Mouse (Mus musculus): ENCODE results near the gene Fam171a2. TPM values are rescaled to one million over a fixed set of nuclear protein-coding genes. Genes with fewer than 3 reads are reported as not detected.

Fam171a2 gene
- polyA plus RNA-seq, 1 experiment from 2014 or later: 10.6 TPM

DNA sequence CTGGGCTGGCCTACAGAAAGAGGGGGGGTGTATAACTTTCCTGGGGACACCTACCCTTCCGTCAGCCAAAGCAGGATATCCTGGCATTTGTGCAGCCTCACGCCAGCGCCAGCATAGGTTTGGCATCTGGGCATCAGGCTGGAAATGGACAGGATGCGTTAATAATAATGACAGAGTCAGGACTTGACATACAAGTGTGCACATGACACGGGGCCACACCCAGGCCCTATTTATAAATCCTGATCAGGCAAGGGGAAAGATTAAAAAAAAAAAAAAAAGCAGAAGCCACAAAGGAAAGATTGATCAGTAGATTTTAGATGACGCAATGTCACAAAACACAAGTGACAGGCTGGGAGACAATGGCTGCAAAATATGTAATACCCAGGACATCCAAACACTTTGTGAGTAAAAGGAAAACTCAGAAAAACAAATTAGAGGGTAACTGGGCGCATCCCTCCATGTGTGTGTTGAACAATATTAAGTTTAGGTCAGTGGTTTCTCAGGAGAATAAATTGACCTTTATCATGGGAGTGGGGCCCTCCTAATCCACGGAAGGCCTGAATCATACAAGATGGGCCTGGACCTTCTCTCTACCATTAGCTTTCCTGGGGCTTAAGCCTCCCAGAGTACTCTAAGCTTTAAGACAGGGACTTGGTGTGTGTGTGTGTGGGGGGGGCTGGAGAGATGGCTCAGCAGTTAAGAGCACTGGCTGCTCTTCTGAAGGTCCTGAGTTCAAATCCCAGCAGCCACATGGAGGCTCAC, 21.7 kb downstream of the Fam171a2 start:
- Histone ChIP-seq H3K4me2 (no peak overlapping the region), H3K27ac (ENCODE audit: low read depth, low read length) (no peak overlapping the region), H3K9ac (ENCODE audit: low read length) (no peak overlapping the region), H3K4me1 (ENCODE audit: control insufficient read depth, insufficient read depth, low read length) (peaks cover 4% of the 10 kb centered on the region), H3K4me3 (ENCODE audit: low read depth, low read length) (no peak overlapping the region), H3K36me3 (ENCODE audit: control insufficient read depth, insufficient read depth, low read length) (no peaks in the 10 kb centered on the region), H3K9me3 (ENCODE audit: control insufficient read depth, low read length) (no peaks in the 10 kb centered on the region), H3K27me3 (ENCODE audit: control insufficient read depth, insufficient read depth, low read length) (no peaks in the 10 kb centered on the region)
- 87% methylated on average over 8 of the region's 8 CpGs for WGBS
- ATAC-seq (ENCODE audit: low FRiP score): no peak
- no peak for DNase-seq (ENCODE audit: low spot score, missing footprints)

DNA sequence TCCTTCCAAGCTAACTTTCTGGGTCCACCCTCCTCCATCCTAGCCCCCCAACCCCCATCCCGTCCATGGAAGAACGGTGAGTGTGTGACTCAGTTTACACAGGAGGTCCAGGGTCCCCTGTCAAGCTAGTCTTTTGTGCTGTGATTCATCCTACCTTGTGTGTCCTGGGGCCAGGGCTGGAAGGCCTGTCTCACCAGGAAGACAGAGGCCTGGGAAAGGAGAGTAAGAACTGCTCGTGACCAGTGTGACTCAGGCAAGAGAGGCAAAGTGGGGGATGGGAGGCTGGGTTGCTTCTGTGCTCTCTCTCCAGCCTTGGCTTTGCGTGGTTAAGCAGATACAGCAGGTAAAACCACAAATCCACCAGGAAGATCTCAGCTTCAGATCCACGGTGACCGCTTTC, 22.8 kb downstream of the Fam171a2 start:
- H3K27me3 ChIP-seq (ENCODE audit: control insufficient read depth, insufficient read depth, low read length): no peaks in the 10 kb centered on the region
- ATAC-seq (ENCODE audit: low FRiP score) (no peak), DNase-seq (ENCODE audit: low spot score, missing footprints) (no peak)
- H3K4me1 ChIP-seq (ENCODE audit: control insufficient read depth, insufficient read depth, low read length): no peaks in the 10 kb centered on the region; the same call in 1 of the 2 replicates
- no peak overlapping the region for H3K9ac ChIP-seq (ENCODE audit: low read length)
- WGBS: 72% methylated on average over 6 of the region's 6 CpGs
- no peak overlapping the region for H3K27ac ChIP-seq (ENCODE audit: low read depth, low read length)
- no peaks in the 10 kb centered on the region for H3K36me3 ChIP-seq (ENCODE audit: control insufficient read depth, insufficient read depth, low read length)
- H3K4me2 ChIP-seq: no peak overlapping the region
- H3K4me3 ChIP-seq (ENCODE audit: low read depth, low read length): no peak overlapping the region
- H3K9me3 ChIP-seq (ENCODE audit: control insufficient read depth, low read length): no peaks in the 10 kb centered on the region; the same call in 1 of the 2 replicates

DNA sequence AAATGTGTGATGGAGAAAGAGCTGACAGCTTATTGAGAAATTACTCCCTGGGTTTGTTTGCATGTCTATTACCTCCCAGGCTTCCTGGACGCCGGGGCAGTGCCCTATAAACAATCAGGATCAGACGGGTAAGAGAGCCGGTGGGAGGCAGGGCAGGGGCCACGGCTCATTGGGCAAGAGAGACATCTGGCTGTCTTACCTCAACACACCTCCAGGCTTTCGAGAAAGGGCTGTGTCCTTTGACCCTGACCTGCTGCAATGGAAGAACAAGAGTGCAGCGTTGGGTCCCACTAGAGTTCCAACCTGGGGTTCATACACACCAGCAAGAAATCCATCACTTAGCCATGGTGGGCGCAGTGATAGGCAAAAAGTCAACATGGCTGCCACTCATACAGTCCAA, 25.9 kb downstream of the Fam171a2 start:
- DNase-seq (ENCODE audit: low spot score, missing footprints) (no peak), ATAC-seq (ENCODE audit: low FRiP score) (no peak)
- Histone ChIP-seq H3K9me3 (ENCODE audit: control insufficient read depth, low read length) (no peaks in the 10 kb centered on the region; the same call in 1 of the 2 replicates), H3K4me1 (ENCODE audit: control insufficient read depth, insufficient read depth, low read length) (no peaks in the 10 kb centered on the region), H3K4me2 (no peak overlapping the region), H3K27ac (ENCODE audit: low read depth, low read length) (no peak overlapping the region), H3K36me3 (ENCODE audit: control insufficient read depth, insufficient read depth, low read length) (no peaks in the 10 kb centered on the region), H3K27me3 (ENCODE audit: control insufficient read depth, insufficient read depth, low read length) (no peaks in the 10 kb centered on the region), H3K4me3 (ENCODE audit: low read depth, low read length) (no peak overlapping the region), H3K9ac (ENCODE audit: low read length) (no peak overlapping the region)
- 56% methylated on average over 8 of the region's 8 CpGs for WGBS

DNA sequence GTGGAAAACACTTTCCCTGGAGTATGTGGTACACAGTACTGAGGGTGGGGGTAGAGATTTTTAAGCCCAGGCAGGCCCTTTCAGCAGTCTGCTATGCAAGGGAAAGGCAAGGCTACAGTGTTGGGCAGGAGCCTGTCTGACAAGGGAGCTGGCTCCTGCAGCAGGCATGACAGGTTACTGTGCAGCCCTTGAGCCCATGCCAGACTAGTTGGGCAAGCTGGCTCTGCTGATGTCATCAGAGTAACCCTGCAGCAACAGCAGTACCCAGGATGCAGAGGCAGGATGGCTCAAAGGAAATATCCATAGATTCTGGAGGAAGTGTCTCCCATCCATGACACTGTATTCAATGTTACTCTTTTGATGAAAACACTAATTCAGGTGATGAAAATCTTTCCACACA, 28.6 kb downstream of the Fam171a2 start:
- DNase-seq (ENCODE audit: low spot score, missing footprints): peak; percentile 78
- Histone ChIP-seq H3K27ac (ENCODE audit: low read depth, low read length) (no peak overlapping the region), H3K27me3 (ENCODE audit: control insufficient read depth, insufficient read depth, low read length) (no peaks in the 10 kb centered on the region), H3K36me3 (ENCODE audit: control insufficient read depth, insufficient read depth, low read length) (no peaks in the 10 kb centered on the region), H3K4me2 (no peak overlapping the region), H3K4me1 (ENCODE audit: control insufficient read depth, insufficient read depth, low read length) (no peaks in the 10 kb centered on the region), H3K9ac (ENCODE audit: low read length) (no peak overlapping the region), H3K9me3 (ENCODE audit: control insufficient read depth, low read length) (no peaks in the 10 kb centered on the region; the same call in 1 of the 2 replicates), H3K4me3 (ENCODE audit: low read depth, low read length) (no peak overlapping the region)
- no peak for ATAC-seq (ENCODE audit: low FRiP score)

DNA sequence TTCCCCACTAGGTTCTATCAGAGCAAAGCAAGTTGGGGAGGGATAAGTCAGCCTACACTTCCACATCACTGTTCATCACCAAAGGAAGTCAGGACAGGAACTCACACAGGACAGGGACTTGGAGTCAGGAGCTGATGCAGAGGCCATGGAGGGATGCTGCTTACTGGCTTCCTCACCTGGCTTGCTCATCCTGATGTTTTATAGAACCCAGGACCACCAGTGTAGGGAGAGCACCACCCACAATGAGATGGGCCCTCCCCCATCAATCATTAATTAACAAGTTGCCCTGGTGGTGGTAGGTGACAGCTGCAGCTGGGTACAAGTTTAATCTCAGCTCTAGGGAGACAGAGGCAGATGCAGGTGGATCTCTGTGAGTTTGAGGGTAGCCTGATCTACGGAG, 30.3 kb downstream of the Fam171a2 start:
- WGBS: 86% methylated on average over 1 of the region's 1 CpGs
- Histone ChIP-seq H3K4me1 (ENCODE audit: control insufficient read depth, insufficient read depth, low read length) (no peaks in the 10 kb centered on the region), H3K9me3 (ENCODE audit: control insufficient read depth, low read length) (no peaks in the 10 kb centered on the region; the same call in 1 of the 2 replicates), H3K27me3 (ENCODE audit: control insufficient read depth, insufficient read depth, low read length) (no peaks in the 10 kb centered on the region), H3K9ac (ENCODE audit: low read length) (no peak overlapping the region), H3K36me3 (ENCODE audit: control insufficient read depth, insufficient read depth, low read length) (no peaks in the 10 kb centered on the region), H3K4me3 (ENCODE audit: low read depth, low read length) (no peak overlapping the region), H3K27ac (ENCODE audit: low read depth, low read length) (no peak overlapping the region), H3K4me2 (no peak overlapping the region)
- ATAC-seq (ENCODE audit: low FRiP score) (no peak), DNase-seq (ENCODE audit: low spot score, missing footprints) (peak; percentile 75)

DNA sequence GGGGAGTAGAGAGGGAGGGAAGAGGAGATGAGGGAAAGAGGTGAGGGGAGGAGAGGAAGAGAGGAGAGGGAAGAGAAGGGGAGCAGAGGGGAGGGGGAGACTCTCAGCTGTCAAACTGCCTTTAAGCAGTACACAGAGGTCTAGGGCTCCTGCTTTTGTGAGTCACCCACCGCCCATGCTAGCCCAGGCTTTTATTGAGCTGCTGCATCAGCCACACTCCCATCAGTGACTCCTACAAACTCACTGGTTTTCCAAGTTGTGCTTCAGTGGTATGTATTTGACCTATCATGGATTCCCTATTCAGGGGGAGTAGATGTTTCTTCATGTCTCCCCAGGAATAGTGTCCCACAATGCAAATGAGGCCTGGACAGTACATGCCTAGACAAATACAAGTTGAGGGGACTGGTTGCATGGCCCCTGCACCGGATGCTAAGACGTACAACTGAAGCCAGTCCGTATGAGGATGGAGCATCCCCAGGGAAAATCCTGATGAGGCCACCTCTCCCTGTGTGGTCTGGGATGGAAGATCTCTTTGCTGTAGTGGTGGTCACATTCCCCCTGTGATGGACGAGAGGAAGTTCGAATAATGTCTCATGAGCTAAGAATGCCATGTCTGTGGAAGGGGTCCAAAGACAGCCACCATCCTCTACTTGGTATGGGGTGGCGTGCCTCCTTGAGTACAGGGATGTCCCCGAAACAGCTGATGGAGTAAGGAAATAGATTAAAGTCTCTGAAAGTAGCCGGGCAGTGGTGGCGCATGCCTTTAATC, 32.3 kb downstream of the Fam171a2 start:
- Histone ChIP-seq H3K4me3 (ENCODE audit: low read depth, low read length) (no peak overlapping the region), H3K9me3 (ENCODE audit: control insufficient read depth, low read length) (no peaks in the 10 kb centered on the region; the same call in 1 of the 2 replicates), H3K36me3 (ENCODE audit: control insufficient read depth, insufficient read depth, low read length) (no peaks in the 10 kb centered on the region), H3K9ac (ENCODE audit: low read length) (no peak overlapping the region), H3K4me2 (no peak overlapping the region), H3K27ac (ENCODE audit: low read depth, low read length) (no peak overlapping the region), H3K4me1 (ENCODE audit: control insufficient read depth, insufficient read depth, low read length) (no peaks in the 10 kb centered on the region), H3K27me3 (ENCODE audit: control insufficient read depth, insufficient read depth, low read length) (no peaks in the 10 kb centered on the region)
- ATAC-seq (ENCODE audit: low FRiP score) (no peak), DNase-seq (ENCODE audit: low spot score, missing footprints) (no peak)
- WGBS: 77% methylated on average over 10 of the region's 10 CpGs

DNA sequence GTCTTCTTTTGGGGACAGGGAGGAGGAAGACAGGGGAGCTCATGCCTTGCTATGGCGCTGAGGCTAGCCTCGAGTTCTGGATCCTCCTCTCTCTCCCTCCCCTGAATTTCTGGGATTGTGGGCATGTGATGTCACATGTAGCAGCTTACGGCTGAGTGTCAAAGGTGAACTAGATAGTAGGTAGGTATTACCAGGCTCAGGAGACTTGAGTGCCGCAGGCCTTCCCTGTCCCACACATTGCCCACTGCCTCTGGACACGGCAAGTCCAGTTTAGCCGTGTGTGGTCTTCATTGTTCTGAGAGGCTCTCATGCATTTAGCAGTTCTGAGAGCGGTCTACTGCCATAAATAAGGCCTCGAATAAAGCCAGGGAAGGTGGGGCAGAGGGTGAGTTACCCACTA, 34.4 kb downstream of the Fam171a2 start:
- Histone ChIP-seq H3K27ac (ENCODE audit: low read depth, low read length) (no peak overlapping the region), H3K9me3 (ENCODE audit: control insufficient read depth, low read length) (no peaks in the 10 kb centered on the region), H3K4me1 (ENCODE audit: control insufficient read depth, insufficient read depth, low read length) (no peaks in the 10 kb centered on the region; the same call in 1 of the 2 replicates), H3K9ac (ENCODE audit: low read length) (no peak overlapping the region), H3K4me3 (ENCODE audit: low read depth, low read length) (no peak overlapping the region), H3K4me2 (no peak overlapping the region), H3K36me3 (ENCODE audit: control insufficient read depth, insufficient read depth, low read length) (no peaks in the 10 kb centered on the region), H3K27me3 (ENCODE audit: control insufficient read depth, insufficient read depth, low read length) (no peaks in the 10 kb centered on the region)
- ATAC-seq (ENCODE audit: low FRiP score) (no peak), DNase-seq (ENCODE audit: low spot score, missing footprints) (no peak)
- WGBS: 77% methylated on average over 8 of the region's 8 CpGs

DNA sequence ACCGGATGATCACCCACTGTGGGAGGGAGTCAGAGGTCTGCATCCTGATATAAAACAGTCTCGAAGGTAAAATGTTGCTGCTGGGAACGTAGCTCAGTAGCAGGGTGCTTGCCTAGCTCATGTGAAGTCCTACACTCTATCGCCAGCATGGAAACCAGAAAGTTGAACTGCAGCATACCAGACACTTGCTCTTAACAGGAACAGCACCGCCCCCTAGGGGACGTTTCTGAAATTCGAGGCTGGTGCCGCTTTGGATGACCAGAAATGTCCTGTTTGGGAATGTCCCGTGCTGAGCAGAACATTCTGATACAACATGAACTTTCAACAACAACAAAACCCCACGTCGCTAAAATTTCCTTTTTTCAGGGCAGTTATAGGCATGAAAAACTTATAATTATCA, 35.8 kb downstream of the Fam171a2 start:
- DNase-seq (ENCODE audit: low spot score, missing footprints) (peak; percentile 99), ATAC-seq (ENCODE audit: low FRiP score) (no peak)
- Histone ChIP-seq H3K4me1 (ENCODE audit: control insufficient read depth, insufficient read depth, low read length) (peaks cover 5% of the 10 kb centered on the region), H3K27me3 (ENCODE audit: control insufficient read depth, insufficient read depth, low read length) (no peaks in the 10 kb centered on the region), H3K9me3 (ENCODE audit: control insufficient read depth, low read length) (no peaks in the 10 kb centered on the region), H3K4me2 (no peak overlapping the region), H3K36me3 (ENCODE audit: control insufficient read depth, insufficient read depth, low read length) (no peaks in the 10 kb centered on the region), H3K9ac (ENCODE audit: low read length) (no peak overlapping the region), H3K27ac (ENCODE audit: low read depth, low read length) (no peak overlapping the region; the same call in 1 of the 2 replicates), H3K4me3 (ENCODE audit: low read depth, low read length) (no peak overlapping the region)
- 9% methylated on average over 11 of the region's 11 CpGs for WGBS

DNA sequence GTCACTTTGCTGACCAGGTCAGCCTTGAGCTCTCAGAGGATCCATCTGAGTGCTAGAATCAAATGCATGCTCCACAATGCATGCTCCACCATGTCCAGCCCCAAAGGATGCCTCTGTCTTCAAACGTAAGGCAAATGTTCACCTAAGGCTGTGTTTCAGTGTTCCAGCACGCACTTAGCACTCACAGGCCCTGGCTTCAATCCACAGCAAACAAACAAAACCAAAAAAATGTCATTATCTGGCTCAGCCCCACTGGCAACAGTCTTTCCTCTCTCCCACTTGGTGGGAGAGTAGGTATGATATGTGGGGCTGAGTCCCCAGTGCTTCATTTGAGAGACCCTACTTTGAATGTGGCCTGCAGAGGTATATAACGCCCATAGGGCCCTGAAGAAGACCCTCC, 36.4 kb downstream of the Fam171a2 start:
- Histone ChIP-seq H3K9me3 (ENCODE audit: control insufficient read depth, low read length) (no peaks in the 10 kb centered on the region), H3K36me3 (ENCODE audit: control insufficient read depth, insufficient read depth, low read length) (no peaks in the 10 kb centered on the region), H3K27ac (ENCODE audit: low read depth, low read length) (no peak overlapping the region), H3K4me1 (ENCODE audit: control insufficient read depth, insufficient read depth, low read length) (peaks cover 11% of the 10 kb centered on the region), H3K9ac (ENCODE audit: low read length) (no peak overlapping the region), H3K4me3 (ENCODE audit: low read depth, low read length) (no peak overlapping the region), H3K27me3 (ENCODE audit: control insufficient read depth, insufficient read depth, low read length) (no peaks in the 10 kb centered on the region), H3K4me2 (no peak overlapping the region)
- ATAC-seq (ENCODE audit: low FRiP score) (no peak), DNase-seq (ENCODE audit: low spot score, missing footprints) (no peak)
- WGBS: 80% methylated on average over 3 of the region's 3 CpGs
